9 mouse cellular contexts compared by ENCODE assay signal in the genomic region with DNA sequence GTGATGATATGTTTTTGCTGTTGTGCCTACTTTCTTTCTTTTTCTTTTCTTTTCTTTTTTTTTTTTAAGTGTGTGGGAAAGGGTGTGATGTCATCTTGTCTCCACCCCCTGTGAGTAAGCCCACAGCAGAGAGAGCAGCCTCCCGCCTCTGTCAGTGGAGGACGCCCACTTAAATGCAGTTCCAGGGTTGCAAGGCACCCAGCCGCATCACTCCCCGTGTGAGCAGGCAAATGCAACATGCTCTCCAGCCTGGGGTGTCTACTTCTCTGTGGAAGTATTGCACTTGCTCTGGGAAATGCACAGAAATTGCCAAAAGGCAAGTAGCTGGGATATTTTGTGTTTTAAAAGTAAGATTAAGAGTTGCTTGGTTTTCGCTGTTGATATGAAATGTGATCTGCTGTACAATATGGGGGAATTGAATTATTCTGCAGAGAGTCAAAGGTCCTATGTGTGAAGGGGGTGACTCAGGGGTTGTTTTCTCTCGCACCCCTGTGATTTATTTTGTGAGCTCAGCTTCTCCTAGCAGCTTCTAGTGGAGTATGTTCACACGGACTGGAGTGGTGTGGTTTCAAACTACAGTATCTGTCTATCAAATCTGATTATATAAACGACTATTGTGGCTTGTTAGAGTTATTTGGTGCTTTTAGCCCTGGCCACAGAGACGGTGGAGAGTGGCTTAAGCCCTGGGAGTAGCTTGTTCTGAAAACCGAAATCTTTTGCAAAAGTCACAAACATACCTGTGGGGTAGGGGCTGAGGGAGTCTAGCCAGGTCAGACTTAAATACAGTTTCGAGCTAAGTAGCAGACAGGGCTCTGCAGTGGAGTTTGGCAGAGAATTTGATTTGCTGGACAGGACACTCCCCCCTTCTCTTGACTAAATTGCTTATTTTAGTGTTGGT. TPM values are rescaled to one million over a fixed set of nuclear protein-coding genes. Genes with fewer than 3 reads are reported as not detected.
DNase-seq lines count a peak whose midpoint lies in the region; ATAC-seq and TF ChIP-seq lines count a peak whose summit lies in the region.
"Had no signal": no experiment of that assay in that cellular context is flagged by ENCODE, and none has a peak within 500 bp of the region (broad histone marks: within the 10 kb centered on the region; RNA-seq: fewer than 3 reads in every experiment).

TSS of gene Abi3bp (plus strand) at position 202 of the 898 bp plus-strand sequence.

- 0 out of 2 replicates have a peak within 1 kb of the TSS, but pooled peaks have one; percentile 12 for H3K9ac ChIP-seq in embryonic facial prominence, embryonic 15.5 days
- H3K9ac ChIP-seq in neural tube, embryonic 14.5 days (replicated peaks; ENCODE audit: low read depth, low read length) = no peak within 1 kb of the TSS
- H3K9ac ChIP-seq: hindbrain, embryonic 15.5 days had no signal

- H3K36me3 ChIP-seq in kidney, adult 2 months (ENCODE audit: control insufficient read depth, insufficient read depth, low read length) = no peaks in the 10 kb centered on the region
- H3K36me3 ChIP-seq in embryonic facial prominence, embryonic 15.5 days = no peaks in the 10 kb centered on the region
- H3K36me3 ChIP-seq in neural tube, embryonic 14.5 days (ENCODE audit: control insufficient read depth, insufficient read depth, low read length) = no peaks in the 10 kb centered on the region
- H3K36me3 ChIP-seq: hindbrain, embryonic 15.5 days had no signal

- no peaks in the 10 kb centered on the region for H3K4me1 ChIP-seq in kidney, adult 2 months (ENCODE audit: control insufficient read depth, insufficient read depth, low read length)
- peaks cover 4% of the 10 kb centered on the region; the same call in 1 of the 2 replicates for H3K4me1 ChIP-seq in embryonic facial prominence, embryonic 15.5 days
- H3K4me1 ChIP-seq in neural tube, embryonic 14.5 days (ENCODE audit: control insufficient read depth, insufficient read depth, low read length) = no peaks in the 10 kb centered on the region
- H3K4me1 ChIP-seq: hindbrain, embryonic 15.5 days had no signal

- DNase-seq in kidney, adult 2 months = peak; percentile 10
- no peak for DNase-seq in kidney, adult 11 months
- peak; percentile 53 for DNase-seq in heart, postnatal 14 days
- DNase-seq in left cerebral cortex, postnatal 14 days (ENCODE audit: low spot score in 2 of 2) = peak; percentile 26 to 39
- DNase-seq in yolk sac, embryonic 10.5 days (ENCODE audit: low spot score) = peak; percentile 10
- no peak for DNase-seq in cerebellum, postnatal 25 days

- no peak; the same call in 1 of the 2 replicates for ATAC-seq in embryonic facial prominence, embryonic 15.5 days (ENCODE audit: insufficient number of reproducible peaks, low FRiP score, low TSS enrichment, low read depth)
- no peak for ATAC-seq in neural tube, embryonic 14.5 days (ENCODE audit: low read depth)

- peak within 1 kb of the TSS; percentile 52 for H3K4me2 ChIP-seq in embryonic facial prominence, embryonic 15.5 days (replicated peaks)
- peak within 1 kb of the TSS; percentile 20; the same call in 1 of the 2 replicates for H3K4me2 ChIP-seq in neural tube, embryonic 14.5 days (ENCODE audit: low read depth, low read length)
- H3K4me2 ChIP-seq: hindbrain, embryonic 15.5 days had no signal

- no peaks in the 10 kb centered on the region for H3K9me3 ChIP-seq in embryonic facial prominence, embryonic 15.5 days (replicated peaks)
- no peaks in the 10 kb centered on the region for H3K9me3 ChIP-seq in neural tube, embryonic 14.5 days (ENCODE audit: control insufficient read depth, low read length)
- H3K9me3 ChIP-seq: hindbrain, embryonic 15.5 days had no signal

- no peak for TF ChIP-seq CTCF in kidney, adult 2 months (conservative IDR thresholded peaks at IDR 0.05; ENCODE audit: insufficient read depth, insufficient read length, low read depth, low read length)

- WGBS in kidney, adult 2 months = 18% methylated on average over 11 of the region's 11 CpGs
- WGBS in embryonic facial prominence, embryonic 15.5 days = 12% methylated on average over 11 of the region's 11 CpGs
- WGBS in neural tube, embryonic 14.5 days = 59% methylated on average over 11 of the region's 11 CpGs

- H3K27ac ChIP-seq in kidney, adult 2 months (ENCODE audit: insufficient read depth, low read depth, low read length) = peak within 1 kb of the TSS; percentile 26; the same call in 1 of the 2 replicates
- peak within 1 kb of the TSS; percentile 44 for H3K27ac ChIP-seq in embryonic facial prominence, embryonic 15.5 days (replicated peaks)
- no peak within 1 kb of the TSS for H3K27ac ChIP-seq in neural tube, embryonic 14.5 days (ENCODE audit: low read depth, low read length)
- H3K27ac ChIP-seq: hindbrain, embryonic 15.5 days had no signal

- peak within 1 kb of the TSS; percentile 59 for H3K4me3 ChIP-seq in kidney, adult 2 months (ENCODE audit: insufficient read depth, low read depth, low read length)
- H3K4me3 ChIP-seq in embryonic facial prominence, embryonic 15.5 days (replicated peaks) = peak within 1 kb of the TSS; percentile 38
- no peak within 1 kb of the TSS for H3K4me3 ChIP-seq in neural tube, embryonic 14.5 days (ENCODE audit: low read depth, low read length)
- H3K4me3 ChIP-seq: hindbrain, embryonic 15.5 days had no signal

- TF ChIP-seq POLR2A in kidney, adult 2 months (IDR thresholded peaks at IDR 0.05; ENCODE audit: low read depth, low read length) = peak; percentile 15

- intact Hi-C loops in heart, postnatal 14 days (cut with DNase I) = no loop called here
- intact Hi-C loops in left cerebral cortex, postnatal 14 days (cut with DNase I) = no loop called here

- H3K27me3 ChIP-seq in kidney, adult 2 months (replicated peaks; ENCODE audit: control insufficient read depth, insufficient read depth, low read length) = no peaks in the 10 kb centered on the region; the same call in 1 of the 2 replicates
- H3K27me3 ChIP-seq in embryonic facial prominence, embryonic 15.5 days = no peaks in the 10 kb centered on the region
- H3K27me3 ChIP-seq in neural tube, embryonic 14.5 days (ENCODE audit: control insufficient read depth, insufficient read depth, low read length) = no peaks in the 10 kb centered on the region
- H3K27me3 ChIP-seq: hindbrain, embryonic 15.5 days had no signal

RNA-seq across cellular contexts. Expression of gene Abi3bp, which starts in this region (rescaled TPM):
- polyA plus RNA-seq in kidney, adult 2 months (2012; rRNA removed) = 4.5 and 5.2 TPM in 2 replicates
- 27.2 and 27.5 TPM in 2 replicates for polyA plus RNA-seq in embryonic facial prominence, embryonic 15.5 days (2015; fragmentation: Nextera tagmentation; extraction: Ambion mirVana)
- total RNA-seq in heart, postnatal 14 days (2021) = 1 to 10 TPM; 6.6 to 9.0 TPM
- total RNA-seq in left cerebral cortex, postnatal 14 days (2021) = 10 to 100 TPM in 1 of 2 experiments, 1 to 10 TPM in 1; 6.2 to 14.1 TPM
- 0.59 and 0.76 TPM in 2 replicates for polyA plus RNA-seq in neural tube, embryonic 14.5 days (2014; fragmentation: Nextera tagmentation; extraction: Ambion mirVana)

Comparison
In these comparisons a context has a peak if more than half of its experiments do, and no peak if none do; other contexts are left out.
1. DNase-seq: peak in kidney, adult 2 months (single experiment), heart, postnatal 14 days (2 of 2), left cerebral cortex, postnatal 14 days (2 of 2) and yolk sac, embryonic 10.5 days (single experiment); none in kidney, adult 11 months (single experiment) and cerebellum, postnatal 25 days (0 of 2).